Mouse (Mus musculus) thymus, postnatal 36 days (tissue): ENCODE measurements around the gene Sema4a.
A peak's percentile ranks its signal among the peaks of the same experiment; 100 is the strongest.
"Not testable (repeated sequence)": the region's sequence is repeated elsewhere in the genome, so short reads cannot be mapped to it uniquely, and the experiment has no call there.

Experiments
- DNase-seq, 2 experiments: peaks; one replicate each; pipeline ENCODE4 v3.0.0; 2022; ENCODE audit warnings: mixed read lengths in 2 of 2

Gene Sema4a

GRCm38 (mm10) chr3:88454762-88455587 lies 6.0 kb downstream of the Sema4a start:
- no peak for DNase-seq

GRCm38 (mm10) chr3:88453986-88454385 lies 7.0 kb downstream of the Sema4a start:
- DNase-seq, result peak; percentile 60 to 65

- DNase-seq, result peak; percentile 52 to 70
Measured at GRCm38 (mm10) chr3:88453369-88453768, 7.6 kb downstream of the Sema4a start.

GRCm38 (mm10) chr3:88452716-88453115 lies 8.3 kb downstream of the Sema4a start:
- no peak for DNase-seq

- peak; percentile 41 to 46 for DNase-seq
Measured at GRCm38 (mm10) chr3:88452246-88452645, 8.7 kb downstream of the Sema4a start.

GRCm38 (mm10) chr3:88450379-88451131 lies 10.4 kb downstream of the Sema4a start:
- no peak for DNase-seq

GRCm38 (mm10) chr3:88449395-88450023 lies 11.5 kb downstream of the Sema4a start:
- DNase-seq, result no peak

- DNase-seq, result no peak
Measured at GRCm38 (mm10) chr3:88448443-88448842, 12.5 kb downstream of the Sema4a start.

- no peak for DNase-seq
Measured at GRCm38 (mm10) chr3:88447676-88448183, 13.3 kb downstream of the Sema4a start.

- no peak for DNase-seq
Measured at GRCm38 (mm10) chr3:88446471-88447123, 14.4 kb downstream of the Sema4a start.

GRCm38 (mm10) chr3:88442888-88443287 lies 18.1 kb downstream of the Sema4a start:
- no peak for DNase-seq

- DNase-seq, result no peak
Measured at GRCm38 (mm10) chr3:88442488-88442887, 18.5 kb downstream of the Sema4a start.

- DNase-seq, result peak; percentile 54 to 55
Measured at GRCm38 (mm10) chr3:88440500-88441381, 20.2 kb downstream of the Sema4a start.

GRCm38 (mm10) chr3:88439582-88439981 lies 21.4 kb downstream of the Sema4a start:
- DNase-seq, result no peak

- no peak for DNase-seq
Measured at GRCm38 (mm10) chr3:88437454-88437853, 23.5 kb downstream of the Sema4a start.

- no peak for DNase-seq
Measured at GRCm38 (mm10) chr3:88436395-88437201, 24.4 kb downstream of the Sema4a start.

GRCm38 (mm10) chr3:88435515-88435914 lies 25.5 kb downstream of the Sema4a start:
- DNase-seq, result no peak

GRCm38 (mm10) chr3:88428639-88429038 lies 32.3 kb downstream of the Sema4a start:
- not testable (repeated sequence) for DNase-seq

- DNase-seq, result no peak
Measured at GRCm38 (mm10) chr3:88427342-88427905, 33.6 kb downstream of the Sema4a start.

GRCm38 (mm10) chr3:88425708-88426420 lies 35.1 kb downstream of the Sema4a start:
- no peak for DNase-seq
